Mouse (Mus musculus) hematopoietic stem cell, adult 5-6 weeks (primary cell): ENCODE data around the gene Patz1. TPM values are rescaled to one million over a fixed set of nuclear protein-coding genes. Genes with fewer than 3 reads are reported as not detected.

Experiments
- ATAC-seq, 2 experiments: fragments of 125-278 bp in 1 of 2; replicated peaks in 1 of 2; 2 replicates each; pipeline ENCODE4 v1.8.0; 2016 to 2017; ENCODE audit warnings: inconsistent platforms in 2 of 2, mild to moderate bottlenecking in 2 of 2, moderate number of reproducible peaks in 2 of 2, low read depth in 1 of 2, moderate TSS enrichment in 1 of 2; ENCODE audit not compliant: low FRiP score in 2 of 2, poor library complexity in 2 of 2, severe bottlenecking in 2 of 2, insufficient read depth in 1 of 2, low TSS enrichment in 1 of 2
- total RNA-seq: library from RNA; stranded (forward); fragments of 172-1452, 232-1000 nt; gene quantifications from 2 replicates; pipeline ENCODE4 v1.2.3, GENCODE M21; 2017

Gene Patz1
- total RNA-seq: 81.0 and 84.7 TPM in 2 replicates

DNA sequence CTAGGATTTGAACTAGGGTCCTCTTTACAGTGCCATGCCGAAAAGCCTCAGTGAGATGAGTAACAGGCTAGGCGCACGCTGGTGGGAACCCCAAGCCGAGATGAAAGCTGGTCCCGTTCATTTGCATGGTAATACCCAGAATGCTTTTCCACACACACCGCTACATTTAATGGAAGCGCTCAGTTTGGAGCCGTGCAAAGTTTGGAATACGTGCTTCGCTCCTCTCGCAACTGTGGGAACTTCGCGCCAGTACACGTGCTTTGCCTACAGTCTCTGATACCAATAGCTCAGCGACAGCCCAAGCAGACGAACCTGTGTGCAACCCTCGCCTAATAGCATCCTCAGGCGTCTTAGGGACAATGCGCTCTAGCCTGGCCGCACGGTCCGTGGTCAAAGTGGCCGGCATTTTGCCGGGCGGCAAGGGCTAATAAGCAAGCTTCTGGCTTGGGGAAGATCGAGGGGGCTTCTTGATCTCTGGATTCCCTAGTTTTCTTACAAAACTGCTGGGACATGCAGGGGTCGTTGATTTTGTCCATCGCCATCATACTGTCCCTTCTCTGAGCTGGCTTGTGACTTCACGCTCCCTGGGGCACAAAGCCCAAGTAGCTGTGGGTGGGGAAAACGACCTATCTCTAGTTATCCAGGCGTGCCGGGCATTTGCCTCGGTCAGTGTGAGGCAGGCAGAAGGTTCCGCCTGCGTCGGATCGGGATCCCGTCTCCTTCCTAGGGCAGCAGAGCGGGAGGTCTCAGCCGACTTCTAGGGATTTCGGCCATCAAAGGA, at the start of gene Patz1:
Gene Patz1, plus strand, starts transcription at position 354 of the 781 bp plus-strand sequence.
- peak; percentile 9 to 14; a peak in 3 of 4 replicates for ATAC-seq

DNA sequence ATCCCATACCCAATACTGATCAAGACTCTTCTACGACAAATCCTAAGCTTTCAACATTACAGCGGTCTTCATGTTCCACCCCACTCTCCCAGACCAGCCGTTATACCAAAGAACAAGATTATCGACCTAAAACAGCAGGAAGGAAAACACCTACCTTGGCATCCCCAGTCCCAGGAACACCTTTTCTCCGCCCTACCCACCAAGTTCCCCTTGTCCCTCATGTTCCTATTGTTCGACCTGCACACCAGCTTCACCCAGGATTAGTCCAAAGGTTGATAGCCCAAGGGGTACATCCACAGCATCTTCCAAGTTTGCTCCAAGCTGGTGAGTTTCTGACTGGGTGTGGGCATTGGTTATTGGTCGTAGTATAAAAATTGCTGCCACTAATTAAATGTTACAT, 46.3 kb upstream of the Patz1 start:
- no peak for ATAC-seq

DNA sequence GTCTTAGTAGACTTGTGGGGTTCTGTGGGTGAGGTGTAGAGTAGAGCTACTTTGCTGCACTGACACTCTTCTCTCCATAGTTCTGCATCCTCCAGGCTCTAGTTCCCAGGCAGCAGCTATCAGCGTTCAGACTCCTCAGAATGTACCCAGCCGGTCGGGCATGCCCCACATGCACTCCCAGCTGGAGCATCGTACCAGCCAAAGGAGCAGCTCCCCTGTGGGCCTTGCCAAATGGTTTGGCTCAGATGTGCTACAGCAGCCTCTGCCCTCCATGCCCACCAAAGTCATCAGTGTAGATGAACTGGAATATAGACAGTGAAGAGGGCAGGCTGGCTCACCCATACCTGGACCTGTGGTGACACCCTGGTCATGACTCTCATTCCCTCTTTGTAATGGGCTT, 44.9 kb upstream of the Patz1 start:
- no peak for ATAC-seq

- no peak for ATAC-seq
Measured at GRCm38 (mm10) chr11:3247387-3247786, 41.3 kb upstream of the Patz1 start.

- no peak for ATAC-seq
Measured at GRCm38 (mm10) chr11:3259537-3259936, 29.1 kb upstream of the Patz1 start.

DNA sequence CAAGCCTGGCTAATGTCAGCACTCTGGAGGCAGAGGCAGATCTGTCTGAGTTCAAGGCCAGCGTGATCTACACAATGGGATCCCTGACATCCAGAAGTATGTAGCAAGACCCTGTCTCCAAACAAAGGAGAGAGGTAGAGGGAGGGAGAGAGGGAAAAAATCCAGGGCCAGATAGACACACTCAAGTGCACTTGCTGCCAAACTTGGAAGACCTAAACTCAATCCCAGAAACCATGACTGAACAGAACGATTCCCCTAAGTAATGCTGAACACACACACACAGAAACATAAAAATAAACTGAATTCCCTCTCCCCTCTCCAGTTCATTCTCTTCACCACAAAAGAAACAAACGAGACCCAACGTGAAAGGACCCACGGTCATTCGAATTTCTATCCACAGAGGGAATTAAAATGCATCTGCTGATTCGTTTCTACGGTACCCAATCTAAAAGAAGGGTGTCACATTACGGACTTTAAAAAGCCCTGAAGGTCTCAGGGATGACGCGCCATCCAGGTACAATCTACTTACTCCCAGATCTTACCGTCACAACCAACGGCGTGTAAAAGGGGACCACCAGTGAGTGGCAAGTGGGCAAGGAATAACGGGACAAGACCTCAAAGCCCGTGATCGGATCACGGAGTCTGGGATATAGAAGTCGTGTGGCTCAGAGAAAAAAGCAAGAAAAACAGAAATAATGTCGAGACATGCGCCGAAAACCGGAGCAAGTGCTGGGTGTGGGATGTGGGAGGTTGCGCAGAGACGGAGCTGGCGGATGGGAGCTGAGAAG, 23.2 kb upstream of the Patz1 start:
- ATAC-seq: peak; percentile 22 to 28; a peak in 2 of 4 replicates

DNA sequence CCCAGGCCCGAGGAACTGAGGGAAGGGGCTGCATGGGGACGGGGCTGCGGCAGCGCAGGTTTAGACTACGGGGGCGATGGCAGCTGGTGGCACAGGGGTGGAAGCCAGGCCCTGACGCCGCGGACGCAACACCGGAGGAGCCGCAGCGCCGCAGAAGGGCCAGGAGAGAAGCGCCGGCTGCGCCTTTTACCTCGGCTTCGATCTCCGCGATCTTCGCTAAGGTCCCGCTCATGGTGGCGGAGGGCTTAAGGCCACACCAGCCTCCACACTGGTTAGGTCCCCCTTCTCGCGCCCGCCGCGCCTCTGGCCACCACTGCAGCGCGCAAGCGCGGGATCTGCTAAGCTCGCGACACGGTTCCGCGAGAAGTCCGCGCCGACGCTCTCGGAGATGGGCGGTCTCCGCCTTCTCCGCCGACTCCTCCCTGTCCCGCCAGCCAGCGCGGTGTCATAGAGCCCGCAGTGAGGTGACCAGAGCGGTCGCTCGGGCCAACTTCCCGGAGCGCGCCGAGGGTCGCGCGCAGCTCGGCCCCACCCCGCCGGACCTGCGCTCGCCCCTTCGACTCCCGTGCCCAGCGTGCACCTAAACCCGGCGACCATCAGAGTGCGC, 22.5 kb upstream of the Patz1 start, which contains the start of gene Drg1:
Gene Drg1, minus strand, starts transcription at position 337 of the 607 bp plus-strand sequence.
- peak; percentile 97 to 98 for ATAC-seq

GRCm38 (mm10) chr11:3267133-3267532, 21.5 kb upstream of the Patz1 start:
- no peak for ATAC-seq

GRCm38 (mm10) chr11:3269241-3269640, 19.4 kb upstream of the Patz1 start:
- ATAC-seq: no peak

GRCm38 (mm10) chr11:3278351-3278750, 10.3 kb upstream of the Patz1 start:
- ATAC-seq: no peak

- no peak for ATAC-seq
Measured at GRCm38 (mm10) chr11:3279729-3280128, 8.9 kb upstream of the Patz1 start.

DNA sequence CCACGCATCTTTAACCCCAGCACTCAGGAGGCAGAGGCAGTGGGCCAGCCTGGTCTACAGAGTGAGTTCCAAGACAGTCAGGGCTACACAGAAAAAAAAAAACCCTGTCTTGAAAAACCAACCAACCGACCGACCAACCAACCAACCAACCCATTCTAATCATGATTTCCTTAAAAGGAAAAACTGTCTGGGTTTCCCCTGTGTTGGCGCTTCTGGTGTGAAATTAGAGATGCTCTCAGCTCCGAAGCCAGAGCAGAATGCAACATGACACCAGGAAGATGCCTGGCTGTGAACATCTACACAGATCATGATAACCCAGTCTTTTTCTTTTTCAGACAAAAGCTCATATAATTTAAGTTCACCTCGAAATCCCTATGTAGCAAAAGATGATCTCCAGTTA, 5.8 kb upstream of the Patz1 start:
- no peak for ATAC-seq

GRCm38 (mm10) chr11:3283645-3284044, 5.0 kb upstream of the Patz1 start:
- ATAC-seq: no peak

- ATAC-seq: no peak
Measured at GRCm38 (mm10) chr11:3285940-3286339, 2.7 kb upstream of the Patz1 start.

DNA sequence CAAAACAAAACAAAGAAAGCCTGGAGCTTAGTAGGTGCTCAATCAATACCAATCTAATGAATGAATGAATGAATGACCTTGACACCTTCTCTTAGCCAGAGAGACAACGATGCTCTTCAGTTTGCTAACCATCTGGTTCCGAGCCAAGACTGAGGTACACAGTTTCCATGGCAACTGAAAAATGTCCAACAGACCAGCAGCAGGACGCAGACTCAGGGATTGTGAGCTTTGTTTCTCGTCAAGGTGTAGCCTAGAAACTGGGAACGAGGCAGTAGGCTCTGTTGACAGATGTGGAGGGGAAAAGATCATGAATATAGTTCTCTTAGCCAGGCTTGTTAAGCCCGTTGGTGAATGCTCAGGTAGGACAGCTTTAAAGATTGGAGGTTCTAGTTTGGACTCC, 1.5 kb upstream of the Patz1 start:
- no peak for ATAC-seq

- ATAC-seq: no peak
Measured at GRCm38 (mm10) chr11:3287921-3288320, 753 bp upstream of the Patz1 start.

- ATAC-seq: peak; percentile 14 to 32
Measured at GRCm38 (mm10) chr11:3289302-3289802, 678 bp downstream of the Patz1 start.
